Mouse (Mus musculus) embryonic facial prominence, embryonic 13.5 days (tissue): Measurements from ENCODE around the gene Ccdc33. TPM values are rescaled to one million over a fixed set of nuclear protein-coding genes. Genes with fewer than 3 reads are reported as not detected.

Source experiments
- ATAC-seq: fragments of 200-750 bp; cut with Nextera tagmentation; 2 replicates; pipeline ENCODE4 v1.8.0; 2017; ENCODE audit warnings: low read depth; ENCODE audit not compliant: insufficient number of reproducible peaks, insufficient read depth, low FRiP score, low TSS enrichment
- H3K27ac ChIP-seq: fragments of 300-500 bp; sonication (generic); 2 replicates; pipeline ENCODE4 v1.5.1; 2015; ENCODE audit warnings: moderate library complexity, mild to moderate bottlenecking, inconsistent platforms
- H3K27me3 ChIP-seq: fragments of 300-500 bp; sonication (generic); 2 replicates; pipeline ENCODE4 v1.6.1; 2015; ENCODE audit warnings: mild to moderate bottlenecking, inconsistent platforms
- H3K36me3 ChIP-seq: fragments of 300-500 bp; sonication (generic); 2 replicates; pipeline ENCODE4 v1.6.1; 2015; ENCODE audit warnings: mild to moderate bottlenecking, inconsistent platforms
- H3K4me1 ChIP-seq: fragments of 300-500 bp; sonication (generic); 2 replicates; pipeline ENCODE4 v1.6.1; 2015; ENCODE audit warnings: inconsistent platforms
- H3K4me2 ChIP-seq: fragments of 300-500 bp; sonication (generic); 2 replicates; pipeline ENCODE4 v1.6.1; 2015; ENCODE audit warnings: moderate library complexity, mild to moderate bottlenecking, inconsistent platforms
- H3K4me3 ChIP-seq: fragments of 300-500 bp; sonication (generic); 2 replicates; pipeline ENCODE4 v1.5.1; 2015; ENCODE audit warnings: mild to moderate bottlenecking, inconsistent platforms
- H3K9ac ChIP-seq: fragments of 300-500 bp; sonication (generic); 2 replicates; pipeline ENCODE4 v1.6.1; 2015; ENCODE audit warnings: mild to moderate bottlenecking, inconsistent platforms
- H3K9me3 ChIP-seq: fragments of 300-500 bp; sonication (generic); 2 replicates; pipeline ENCODE4 v1.6.1; 2016; ENCODE audit warnings: inconsistent platforms
- WGBS: fragments of 180-500 bp; shearing (Covaris S2); methylation state at CpG from one replicate; pipeline ENCODE4 v1.1.7; 2015; ENCODE audit warnings: mixed read lengths; 5-methylcytosine and 5-hydroxymethylcytosine counted together
- polyA plus RNA-seq: library from polyadenylated mRNA; unstranded; fragments of >200 nt; fragmentation: Nextera tagmentation; extraction: Ambion mirVana; gene quantifications from 2 replicates; pipeline ENCODE4 v1.2.1, GENCODE M21; 2015

Ccdc33 gene
- polyA plus RNA-seq, 1 experiment from 2014 or later: not detected

GRCm38 (mm10) chr9:58110787-58111186 lies 7.8 kb downstream of the Ccdc33 start:
- WGBS: 82% methylated on average over 5 of the region's 5 CpGs
- Histone ChIP-seq H3K4me3 (no peak overlapping the region), H3K4me2 (no peak overlapping the region), H3K9ac (no peak overlapping the region), H3K27me3 (peaks cover 14% of the 10 kb centered on the region), H3K27ac (no peak overlapping the region), H3K36me3 (no peaks in the 10 kb centered on the region), H3K9me3 (no peaks in the 10 kb centered on the region), H3K4me1 (peaks cover 49% of the 10 kb centered on the region)
- no peak for ATAC-seq

- Histone ChIP-seq H3K36me3 (no peaks in the 10 kb centered on the region), H3K9me3 (no peaks in the 10 kb centered on the region), H3K27me3 (no peaks in the 10 kb centered on the region), H3K9ac (no peak overlapping the region), H3K27ac (no peak overlapping the region), H3K4me2 (no peak overlapping the region), H3K4me1 (peaks cover 19% of the 10 kb centered on the region), H3K4me3 (no peak overlapping the region)
- no peak for ATAC-seq
- 41% methylated on average over 5 of the region's 5 CpGs for WGBS
Observed at GRCm38 (mm10) chr9:58107494-58107893, 11.1 kb downstream of the Ccdc33 start.

- H3K9me3 ChIP-seq: no peaks in the 10 kb centered on the region
- H3K9ac ChIP-seq: no peak overlapping the region
- H3K27me3 ChIP-seq: no peaks in the 10 kb centered on the region
- no peak overlapping the region for H3K4me3 ChIP-seq
- H3K36me3 ChIP-seq: no peaks in the 10 kb centered on the region
- WGBS: 64% methylated on average over 15 of the region's 15 CpGs
- H3K4me1 ChIP-seq: peaks cover 8% of the 10 kb centered on the region; the same call in 1 of the 2 replicates
- no peak overlapping the region for H3K4me2 ChIP-seq
- no peak overlapping the region for H3K27ac ChIP-seq
- ATAC-seq: no peak
Observed at GRCm38 (mm10) chr9:58105595-58106169, 12.9 kb downstream of the Ccdc33 start.

DNA sequence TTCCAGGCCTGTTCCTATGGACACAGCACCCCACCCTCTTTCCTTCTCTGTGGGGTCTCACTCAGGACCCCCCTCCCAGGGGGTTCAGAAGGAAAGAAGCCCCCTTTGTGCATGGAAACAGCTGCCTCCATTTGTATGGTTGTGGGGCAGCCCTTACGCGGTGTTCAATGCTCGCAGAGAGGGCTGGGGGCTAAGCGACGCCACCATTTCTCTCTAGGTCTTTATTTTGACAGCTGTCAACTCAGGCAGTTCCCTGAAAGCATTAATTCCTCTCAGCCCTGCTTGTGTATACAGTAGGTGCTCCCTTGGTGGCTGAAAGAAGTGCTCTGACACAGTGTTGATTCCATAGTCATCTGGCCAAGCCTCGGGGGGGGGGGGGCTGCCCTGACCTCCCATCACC lies 15.0 kb downstream of the Ccdc33 start:
- no peak overlapping the region for H3K9ac ChIP-seq
- no peak overlapping the region for H3K4me3 ChIP-seq
- no peaks in the 10 kb centered on the region for H3K9me3 ChIP-seq
- WGBS: 57% methylated on average over 6 of the region's 6 CpGs
- H3K27me3 ChIP-seq: no peaks in the 10 kb centered on the region
- peaks cover 8% of the 10 kb centered on the region; the same call in 1 of the 2 replicates for H3K4me1 ChIP-seq
- no peak overlapping the region for H3K4me2 ChIP-seq
- no peak overlapping the region for H3K27ac ChIP-seq
- H3K36me3 ChIP-seq: no peaks in the 10 kb centered on the region
- no peak for ATAC-seq

- no peak overlapping the region for H3K4me2 ChIP-seq
- 72% methylated on average over 4 of the region's 4 CpGs for WGBS
Observed at GRCm38 (mm10) chr9:58102013-58102412, 16.6 kb downstream of the Ccdc33 start.

DNA sequence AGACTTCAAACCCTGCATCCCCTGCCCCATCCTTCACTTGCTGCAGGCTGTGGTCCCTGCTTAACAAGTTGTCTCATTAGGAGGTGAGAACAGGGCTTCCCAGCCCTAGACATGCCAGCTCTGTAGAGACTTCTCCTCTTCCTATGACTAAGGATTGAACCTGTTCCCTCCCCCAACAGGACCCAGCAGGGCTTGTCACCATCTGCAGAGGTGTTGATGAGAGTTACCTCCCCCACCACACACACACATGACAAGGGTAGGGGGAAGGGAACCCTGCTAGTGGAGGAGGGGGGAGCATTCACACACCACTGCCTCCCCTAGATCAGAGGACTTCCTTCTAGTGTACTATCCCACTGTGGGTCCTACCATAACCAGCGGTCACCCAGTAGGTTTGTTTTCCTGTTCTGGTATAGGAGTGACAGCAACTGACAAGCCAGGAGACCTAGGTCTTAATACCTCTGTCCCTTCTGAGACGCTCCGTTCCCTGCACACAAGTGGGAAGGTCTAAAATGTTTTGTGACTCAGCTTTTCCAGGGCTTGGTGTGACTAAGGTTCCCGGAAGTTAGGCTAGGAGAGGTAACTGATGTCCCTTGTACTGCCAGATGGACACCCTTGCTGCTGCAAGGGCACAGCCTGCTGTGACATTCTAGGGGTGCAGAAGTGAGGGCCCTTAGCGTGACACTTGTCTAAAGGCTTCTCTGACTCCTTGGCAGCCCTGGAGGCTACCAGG lies 18.6 kb downstream of the Ccdc33 start:
- WGBS: 79% methylated on average over 5 of the region's 5 CpGs
- Histone ChIP-seq H3K27ac (no peak overlapping the region), H3K9ac (no peak overlapping the region), H3K9me3 (no peaks in the 10 kb centered on the region), H3K27me3 (no peaks in the 10 kb centered on the region), H3K36me3 (no peaks in the 10 kb centered on the region), H3K4me1 (peaks cover 12% of the 10 kb centered on the region), H3K4me2 (no peak overlapping the region), H3K4me3 (no peak overlapping the region)
- ATAC-seq: no peak

More at GRCm38 (mm10) chr9:58102013-58102412, 16.6 kb downstream of the Ccdc33 start:
- Histone ChIP-seq H3K4me3 (no peak overlapping the region), H3K9ac (no peak overlapping the region), H3K9me3 (no peaks in the 10 kb centered on the region), H3K4me1 (peaks cover 4% of the 10 kb centered on the region; the same call in 1 of the 2 replicates), H3K27me3 (no peaks in the 10 kb centered on the region), H3K36me3 (no peaks in the 10 kb centered on the region), H3K27ac (no peak overlapping the region)
- ATAC-seq: no peak

- no peak overlapping the region for H3K4me2 ChIP-seq
- H3K9me3 ChIP-seq: no peaks in the 10 kb centered on the region
- no peak for ATAC-seq
- no peaks in the 10 kb centered on the region for H3K36me3 ChIP-seq
- H3K27ac ChIP-seq: no peak overlapping the region
- H3K4me1 ChIP-seq: peaks cover 20% of the 10 kb centered on the region
- no peak overlapping the region for H3K4me3 ChIP-seq
- 63% methylated on average over 5 of the region's 5 CpGs for WGBS
- H3K27me3 ChIP-seq: no peaks in the 10 kb centered on the region
- H3K9ac ChIP-seq: 0 out of 2 replicates have a peak overlapping the region, but pooled peaks have one; percentile 16
Observed at GRCm38 (mm10) chr9:58096629-58097301, 21.9 kb downstream of the Ccdc33 start.

- no peak overlapping the region for H3K4me2 ChIP-seq
- no peak overlapping the region for H3K4me3 ChIP-seq
- WGBS: 75% methylated on average over 6 of the region's 6 CpGs
- H3K9ac ChIP-seq: no peak overlapping the region
- peaks cover 28% of the 10 kb centered on the region for H3K4me1 ChIP-seq
- no peak overlapping the region for H3K27ac ChIP-seq
- no peak for ATAC-seq
- no peaks in the 10 kb centered on the region for H3K27me3 ChIP-seq
- H3K9me3 ChIP-seq: no peaks in the 10 kb centered on the region
- no peaks in the 10 kb centered on the region for H3K36me3 ChIP-seq
Observed at GRCm38 (mm10) chr9:58095977-58096376, 22.6 kb downstream of the Ccdc33 start.

DNA sequence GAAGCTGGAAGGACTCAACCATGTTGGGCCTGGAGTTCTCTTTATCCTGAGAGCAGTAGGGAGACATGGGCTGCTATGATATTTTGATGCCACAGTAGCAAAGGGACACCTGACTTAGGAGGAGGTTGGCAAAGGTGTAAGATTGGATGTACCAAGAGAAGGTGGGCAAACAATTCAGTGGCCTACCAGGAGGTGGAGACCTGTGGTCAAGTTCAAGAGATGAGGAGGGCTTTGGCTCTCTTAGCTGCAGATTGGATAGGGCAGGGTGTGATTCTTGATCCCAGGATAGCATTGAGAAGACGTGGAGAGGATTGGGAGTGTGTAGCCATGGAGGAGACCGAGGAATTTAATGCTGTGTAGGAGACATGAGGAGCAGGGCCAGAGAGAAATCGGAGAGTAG lies 24.8 kb downstream of the Ccdc33 start:
- no peak overlapping the region for H3K9ac ChIP-seq
- 82% methylated on average over 3 of the region's 3 CpGs for WGBS
- no peak overlapping the region for H3K27ac ChIP-seq
- H3K4me2 ChIP-seq: no peak overlapping the region
- H3K4me1 ChIP-seq: peaks cover 28% of the 10 kb centered on the region
- no peak overlapping the region for H3K4me3 ChIP-seq
- H3K27me3 ChIP-seq: no peaks in the 10 kb centered on the region
- H3K36me3 ChIP-seq: no peaks in the 10 kb centered on the region
- no peak for ATAC-seq
- H3K9me3 ChIP-seq: no peaks in the 10 kb centered on the region

GRCm38 (mm10) chr9:58092581-58093269 lies 25.9 kb downstream of the Ccdc33 start:
- no peaks in the 10 kb centered on the region for H3K9me3 ChIP-seq
- H3K9ac ChIP-seq: no peak overlapping the region
- H3K4me2 ChIP-seq: no peak overlapping the region
- H3K27me3 ChIP-seq: no peaks in the 10 kb centered on the region
- H3K27ac ChIP-seq: no peak overlapping the region; the same call in 1 of the 2 replicates
- H3K4me1 ChIP-seq: peaks cover 28% of the 10 kb centered on the region
- no peak for ATAC-seq
- 79% methylated on average over 7 of the region's 7 CpGs for WGBS
- H3K4me3 ChIP-seq: no peak overlapping the region
- H3K36me3 ChIP-seq: no peaks in the 10 kb centered on the region

DNA sequence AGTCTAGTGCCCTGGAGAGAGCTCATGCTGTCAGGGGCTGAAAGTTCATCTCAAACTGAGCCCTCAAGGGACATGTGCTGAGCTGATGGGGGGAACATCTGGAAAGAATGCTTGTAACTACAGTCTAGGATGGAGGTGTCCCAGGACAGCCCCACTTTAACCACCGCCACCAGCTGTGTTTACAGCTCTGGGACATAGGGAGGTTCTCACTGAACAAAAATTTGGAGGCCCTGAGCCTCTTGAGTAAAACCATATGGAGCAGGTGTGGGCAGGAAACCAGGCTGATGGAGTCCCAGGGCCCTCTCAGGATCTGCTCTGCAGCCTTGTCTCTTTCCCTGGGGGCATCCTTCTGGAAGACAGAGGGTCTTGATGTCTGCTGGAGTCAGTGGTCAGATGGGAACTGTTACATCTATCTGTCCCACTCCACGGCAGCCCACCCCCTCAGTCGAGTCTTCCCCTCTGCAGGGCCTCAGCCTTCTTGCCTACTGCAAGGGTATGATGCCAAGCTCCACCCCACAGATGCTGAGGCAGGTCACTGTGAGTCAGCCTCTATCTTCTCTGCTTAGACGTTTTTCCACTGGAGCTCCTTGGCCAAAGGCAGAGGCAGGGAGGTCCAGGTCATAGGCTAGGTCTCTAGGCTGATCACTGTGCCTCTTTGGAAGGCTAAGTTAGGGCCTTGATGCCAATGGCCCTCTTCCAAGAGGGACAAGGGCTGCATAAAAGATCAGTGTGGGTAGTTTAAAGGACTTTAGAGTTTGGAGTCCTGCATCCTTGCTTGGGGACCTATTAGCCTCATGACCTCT lies 26.8 kb downstream of the Ccdc33 start:
- no peak overlapping the region for H3K4me3 ChIP-seq
- H3K27me3 ChIP-seq: 0 out of 2 replicates have a peak, but pooled peaks cover 9% of the 10 kb centered on the region
- no peak overlapping the region for H3K9ac ChIP-seq
- WGBS: 11% methylated on average over 4 of the region's 4 CpGs
- no peaks in the 10 kb centered on the region for H3K36me3 ChIP-seq
- no peak overlapping the region for H3K4me2 ChIP-seq
- no peak for ATAC-seq
- H3K27ac ChIP-seq: peak overlapping the region; percentile 33
- peaks cover 25% of the 10 kb centered on the region for H3K4me1 ChIP-seq
- H3K9me3 ChIP-seq: no peaks in the 10 kb centered on the region
